Mouse (Mus musculus) thymus, postnatal 10 days (tissue): ENCODE data around the gene Usp42.
A peak's percentile ranks its signal among the peaks of the same experiment; 100 is the strongest.

Experiments used
- DNase-seq, 2 experiments: peaks; one replicate each; pipeline ENCODE4 v3.0.0; 2021; ENCODE audit warnings: low spot score in 2 of 2

Gene Usp42

GRCm38 (mm10) chr5:143732180-143732891 is at the start of gene Usp42:
Usp42 (minus strand) TSS chr5:143732280.
- peak; percentile 88 to 90 for DNase-seq

- no peak for DNase-seq
Measured at GRCm38 (mm10) chr5:143760508-143760907, 28.4 kb upstream of the Usp42 start.

DNA sequence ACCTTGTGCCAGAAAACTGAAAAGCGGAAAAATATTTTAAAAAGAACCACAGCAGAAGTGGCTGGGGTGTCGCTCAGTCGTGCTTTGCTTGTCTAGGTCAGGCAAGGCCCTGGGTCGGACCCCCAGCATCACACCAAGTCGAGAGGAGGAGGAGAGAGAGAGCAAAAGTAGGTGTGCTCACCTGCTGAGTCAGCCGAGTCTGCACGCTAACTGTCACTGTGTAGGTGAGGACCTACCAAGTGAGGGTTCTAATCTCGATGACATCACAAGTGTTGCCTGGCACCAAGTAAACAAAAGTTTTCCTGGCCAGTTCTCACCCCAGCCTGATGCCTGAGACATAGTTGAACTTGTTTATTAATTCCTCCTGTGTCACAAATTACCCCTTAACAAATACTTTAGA is 27.5 kb upstream of the Usp42 start:
- DNase-seq = no peak

GRCm38 (mm10) chr5:143757755-143758443 is 25.8 kb upstream of the Usp42 start:
- DNase-seq = peak; percentile 74 to 77

DNA sequence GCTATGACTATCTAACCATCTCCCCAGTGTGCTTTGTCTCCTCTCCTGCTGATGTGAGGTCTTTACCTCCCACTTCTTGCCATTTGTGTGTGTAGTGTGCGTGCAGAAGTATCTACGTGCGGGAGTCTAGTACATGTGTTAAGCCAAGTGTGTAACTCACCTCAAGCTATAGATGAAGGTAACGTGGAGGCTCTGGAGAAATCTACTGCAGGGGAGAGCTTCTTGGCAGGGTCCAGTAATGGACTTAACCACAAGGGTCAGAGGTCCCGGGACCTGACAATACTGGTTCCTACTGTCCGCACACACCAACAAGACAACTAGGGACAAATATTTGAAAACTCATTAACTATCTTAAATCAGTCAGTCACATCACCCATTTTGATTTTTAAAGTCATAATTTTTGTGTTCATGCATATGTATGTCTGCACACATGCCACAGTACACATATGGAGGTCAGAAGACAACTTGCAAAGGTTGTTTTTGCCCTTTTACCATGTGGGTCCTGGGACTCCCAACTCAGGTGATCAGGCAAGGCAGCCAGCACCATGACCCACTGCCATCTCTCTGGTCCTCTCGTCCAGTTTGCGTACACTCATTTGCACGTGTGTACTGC is 23.6 kb upstream of the Usp42 start:
- DNase-seq = no peak

- DNase-seq = no peak
Measured at GRCm38 (mm10) chr5:143749630-143750208, 17.6 kb upstream of the Usp42 start.

GRCm38 (mm10) chr5:143731483-143732112 is 482 bp downstream of the Usp42 start:
- peak; percentile 30 to 38 for DNase-seq

DNA sequence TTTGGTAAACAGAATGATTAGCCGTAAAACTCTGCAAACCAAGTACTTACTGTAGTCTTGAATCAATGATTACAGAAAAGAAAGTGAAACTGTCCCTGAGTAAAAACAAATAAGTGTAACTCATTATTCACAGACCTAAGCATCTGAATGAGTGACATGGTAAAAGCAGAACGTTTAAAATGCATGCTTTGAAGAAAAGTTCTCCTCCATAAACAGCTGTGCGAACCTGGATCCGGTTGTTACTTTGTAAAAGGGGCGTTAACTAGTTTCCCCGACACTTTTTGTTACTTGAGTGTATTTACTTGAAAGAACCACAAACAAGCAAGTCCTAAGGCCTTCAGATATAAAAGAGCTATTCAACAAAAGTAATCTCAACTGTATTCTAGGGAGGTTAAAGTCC is 1.2 kb downstream of the Usp42 start:
- DNase-seq = no peak

- no peak for DNase-seq
Measured at GRCm38 (mm10) chr5:143721962-143722361, 10.1 kb downstream of the Usp42 start.

DNA sequence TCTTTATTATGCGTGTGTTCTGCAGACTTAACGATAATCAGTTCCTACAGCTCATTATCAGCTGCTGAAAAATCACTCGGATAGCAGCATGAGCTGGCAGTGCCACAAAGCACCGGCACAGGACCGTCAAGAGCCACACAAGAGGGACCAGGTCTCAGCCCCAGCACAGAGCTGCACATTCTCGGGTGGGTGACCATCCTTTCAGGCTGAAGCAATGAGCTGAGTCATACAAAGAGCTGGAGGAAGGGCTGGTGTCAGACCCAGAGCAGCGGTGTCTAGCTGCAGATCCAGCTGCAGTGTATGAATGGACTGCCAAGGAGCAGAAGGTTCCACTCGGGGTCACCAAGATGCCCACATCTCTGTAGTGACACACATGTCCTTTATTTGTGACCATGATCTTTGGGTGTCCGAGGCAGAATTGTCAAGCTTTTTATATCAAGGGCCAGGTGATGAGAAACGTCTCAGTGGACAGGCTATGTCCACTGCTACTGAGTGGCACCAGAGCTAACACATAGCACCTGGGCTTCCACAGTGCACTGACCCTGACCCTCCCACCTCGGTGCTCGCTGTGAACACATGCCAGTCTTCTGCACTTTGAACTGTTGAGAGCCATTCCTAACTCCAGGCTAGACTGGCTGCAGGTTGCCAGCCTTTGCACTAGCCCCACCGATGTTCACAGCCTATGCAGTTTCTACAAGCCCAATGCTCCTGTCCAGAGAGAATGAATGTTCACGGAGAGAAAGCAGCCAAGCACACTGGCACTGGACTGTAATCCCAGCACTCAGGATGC is 19.9 kb downstream of the Usp42 start:
- DNase-seq = no peak

DNA sequence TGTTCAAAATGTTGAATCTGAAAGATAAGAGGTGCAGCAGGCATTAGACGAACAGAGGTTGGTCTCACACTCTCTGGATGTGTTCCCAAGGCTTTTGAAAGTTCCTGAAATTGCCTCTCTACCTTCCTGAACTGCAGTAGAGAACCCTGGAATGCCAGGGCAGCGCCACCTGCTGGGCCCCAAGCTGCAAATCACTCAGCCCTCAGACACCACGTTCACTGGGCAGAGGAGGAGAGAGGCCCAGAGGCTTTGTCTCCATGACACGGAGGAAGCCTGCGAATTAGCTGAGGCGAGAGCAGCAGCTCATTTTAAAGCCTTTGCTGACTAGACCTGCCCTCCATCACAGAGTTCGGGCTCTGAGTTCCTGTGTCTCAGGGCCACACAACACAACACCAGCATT is 20.8 kb downstream of the Usp42 start:
- peak; percentile 7 to 49 for DNase-seq

DNA sequence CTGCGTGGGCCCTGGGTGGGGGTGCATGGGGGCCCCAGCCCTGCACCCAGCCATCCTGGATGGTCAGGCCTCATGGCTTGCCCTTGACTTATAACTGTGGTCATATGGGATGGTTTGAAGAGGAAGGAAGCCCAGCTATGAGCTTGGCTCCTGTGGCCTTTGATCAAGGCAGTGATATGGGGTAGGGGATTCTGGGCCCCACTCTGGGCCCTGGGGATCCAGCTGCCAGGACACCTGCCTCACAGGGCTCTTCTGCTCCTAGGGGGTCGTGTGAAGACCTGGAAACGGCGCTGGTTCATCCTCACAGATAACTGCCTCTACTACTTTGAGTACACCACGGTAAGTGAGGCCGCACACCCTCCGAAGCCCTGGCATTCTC is 25.3 kb downstream of the Usp42 start:
- no peak for DNase-seq

DNA sequence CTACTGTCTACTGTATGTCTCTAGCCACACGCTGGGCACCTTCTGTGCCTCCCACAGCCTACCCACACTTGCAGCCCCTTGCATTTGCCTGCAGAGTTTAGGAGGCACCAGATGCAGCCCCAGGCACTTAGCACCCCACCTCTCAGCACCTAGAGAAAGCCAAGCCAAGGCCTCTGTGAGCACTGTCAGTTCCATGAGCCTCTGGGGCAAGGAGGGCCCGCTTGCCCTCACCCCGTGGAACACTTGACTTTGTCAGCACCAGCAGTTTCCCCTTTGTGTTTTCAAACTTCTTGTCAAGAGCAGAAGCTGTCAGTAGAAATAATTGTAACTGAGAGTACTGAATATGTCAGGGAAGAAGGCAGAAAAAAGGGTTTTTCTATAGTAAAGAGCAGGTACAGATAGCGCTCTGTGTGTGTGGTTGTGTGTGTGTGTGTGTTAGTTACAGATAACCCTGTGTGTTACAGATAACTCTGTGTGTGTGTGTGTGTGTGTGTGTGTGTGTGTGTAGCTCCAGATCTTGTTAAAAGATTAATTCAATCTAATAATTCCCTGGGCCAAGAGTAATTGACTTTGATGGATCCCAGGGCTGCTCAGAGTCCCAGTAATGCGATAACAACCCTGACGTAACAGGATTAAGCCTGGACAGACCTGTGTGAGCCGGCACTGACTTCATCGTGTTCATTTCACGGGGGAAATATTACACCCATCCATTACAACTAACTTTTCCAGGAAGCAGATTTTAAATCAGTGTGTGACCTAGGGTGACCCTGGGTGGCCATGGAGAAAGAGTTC is 25.9 kb downstream of the Usp42 start:
- DNase-seq = no peak

- no peak for DNase-seq
Measured at GRCm38 (mm10) chr5:143705659-143705982, 26.5 kb downstream of the Usp42 start.

DNA sequence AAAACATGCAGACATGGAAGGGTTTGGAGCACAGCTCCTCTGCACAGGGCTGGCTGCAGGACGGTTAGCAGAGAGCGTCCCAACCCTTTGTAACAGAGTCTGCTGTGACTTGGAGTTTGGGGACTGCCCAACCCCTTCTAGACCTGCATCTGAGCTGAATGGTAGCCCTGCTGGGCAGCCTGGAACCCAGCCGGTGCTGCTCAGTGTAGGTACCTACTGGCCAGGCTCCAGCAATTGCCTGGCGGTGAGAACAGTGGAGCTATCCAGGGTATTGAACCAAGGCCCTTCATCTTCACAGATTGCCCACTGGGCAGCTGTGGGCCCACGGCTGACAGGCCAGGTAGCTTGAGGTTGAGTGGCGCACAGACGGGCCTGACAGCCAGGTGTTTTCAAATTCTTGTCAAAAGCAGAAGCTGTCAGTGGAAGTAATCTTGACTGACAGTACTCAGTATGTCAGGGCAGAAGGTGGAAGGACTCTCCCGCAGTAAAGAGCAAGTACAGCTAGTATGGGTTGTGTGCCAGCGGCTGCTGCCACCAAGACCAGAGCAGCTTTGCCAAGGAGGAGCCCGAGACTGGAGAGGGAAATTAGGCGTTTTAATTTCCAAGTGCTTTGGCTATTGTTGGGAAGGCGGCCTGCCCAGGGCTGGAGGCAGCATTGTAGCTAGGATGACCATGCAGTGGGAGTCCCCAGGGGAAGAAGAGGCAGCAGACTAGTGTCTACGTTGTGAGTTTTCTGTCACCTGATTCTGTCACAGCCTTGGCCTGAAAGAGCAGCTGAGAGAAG is 27.0 kb downstream of the Usp42 start:
- no peak for DNase-seq

DNA sequence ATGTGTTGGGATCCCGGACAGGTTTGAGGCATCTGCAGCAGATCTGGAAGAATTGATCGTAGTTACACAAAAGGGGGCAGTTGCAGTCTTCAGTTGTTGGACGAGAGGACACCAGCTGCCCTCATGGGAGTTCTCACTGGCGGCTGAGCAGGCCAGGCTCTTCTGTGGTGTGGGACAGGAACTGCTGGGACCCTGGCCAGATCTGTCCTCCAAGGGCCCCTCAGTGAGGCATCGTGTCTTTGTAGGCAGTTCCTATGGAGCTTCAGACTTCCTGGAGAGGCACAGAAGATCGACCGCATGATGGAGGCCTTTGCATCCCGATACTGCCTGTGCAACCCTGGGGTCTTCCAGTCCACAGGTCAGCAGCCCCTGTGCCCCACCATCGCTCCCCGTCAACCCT is 31.0 kb downstream of the Usp42 start:
- DNase-seq = no peak

DNA sequence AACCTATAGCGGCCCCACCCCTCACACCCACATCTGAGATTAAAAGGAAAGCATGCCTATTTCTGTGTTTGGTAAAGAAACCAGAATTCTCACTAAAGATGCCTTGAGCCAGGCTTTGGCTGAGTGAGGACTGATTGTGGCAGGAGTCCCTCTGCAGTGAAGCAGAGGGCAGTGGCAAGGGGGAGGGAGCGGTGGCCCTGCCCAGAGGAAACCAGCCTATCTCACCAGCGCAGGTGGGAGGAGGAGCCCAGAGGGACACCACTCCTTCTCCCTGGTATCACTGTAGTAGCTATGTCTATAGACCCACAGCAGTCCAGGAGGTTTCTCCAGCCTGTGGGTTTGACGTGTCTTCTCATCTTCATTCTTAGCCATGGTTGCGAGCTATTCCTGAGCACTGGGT is 31.8 kb downstream of the Usp42 start:
- no peak for DNase-seq

- no peak for DNase-seq
Measured at GRCm38 (mm10) chr5:143698454-143698853, 33.6 kb downstream of the Usp42 start.

DNA sequence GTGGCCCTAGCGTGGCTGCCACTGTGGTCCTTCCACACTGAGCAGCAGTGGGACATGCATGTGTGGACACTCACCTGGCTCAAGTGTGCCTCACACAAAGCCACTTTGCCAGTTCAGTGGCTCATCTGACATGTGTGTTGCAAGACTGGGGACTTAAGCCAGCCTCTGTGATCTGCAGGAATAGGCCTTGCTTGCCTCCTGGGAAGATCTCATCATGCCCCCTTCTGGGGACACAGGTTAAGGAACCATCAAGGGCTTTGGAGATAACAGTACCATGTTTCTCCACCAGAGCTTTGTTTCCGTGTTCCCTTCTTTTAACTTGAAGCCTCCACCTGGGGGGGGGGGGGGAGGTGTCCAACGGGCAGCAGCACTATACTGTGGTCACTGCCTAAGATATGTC is 35.8 kb downstream of the Usp42 start:
- DNase-seq = no peak

DNA sequence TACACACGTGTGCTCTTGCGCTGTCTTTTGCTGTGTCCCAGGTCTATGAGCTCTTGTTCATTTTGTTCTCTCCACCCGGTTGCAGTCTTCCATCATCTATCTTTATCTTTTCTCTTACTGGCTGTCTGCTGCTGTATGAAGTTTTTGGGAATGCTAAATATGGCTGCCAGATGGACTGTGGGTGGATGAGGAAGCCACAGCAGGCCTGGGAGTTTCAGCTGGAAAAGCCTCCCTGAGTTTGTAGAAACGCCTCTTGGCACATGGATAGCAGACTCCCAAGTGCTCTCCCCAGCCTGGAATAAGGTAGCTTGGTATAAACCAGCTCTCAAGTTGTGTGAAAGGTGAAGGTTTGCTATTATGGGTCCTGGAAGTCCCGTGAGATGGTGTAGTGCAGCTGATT is 41.2 kb downstream of the Usp42 start:
- no peak for DNase-seq
